Mouse (Mus musculus): ENCODE data around the gene Gp1bb. TPM values are rescaled to one million over a fixed set of nuclear protein-coding genes. Genes with fewer than 3 reads are reported as not detected.

The Gp1bb gene
- polyA plus RNA-seq, 1 experiment from 2014 or later, result 3.0 TPM

GRCm38 (mm10) chr16:18628206-18628947, 6.2 kb upstream of the Gp1bb start:
- WGBS, result 63% methylated on average over 7 of the region's 7 CpGs
- H3K27me3 ChIP-seq, result peaks cover 27% of the 10 kb centered on the region
- H3K9ac ChIP-seq, result peak overlapping the region; percentile 81; the same call in 1 of the 2 replicates
- H3K4me3 ChIP-seq, result peak overlapping the region; percentile 76
- no peak for ATAC-seq (ENCODE audit: insufficient number of reproducible peaks, low FRiP score, low TSS enrichment, low read depth)
- no peaks in the 10 kb centered on the region for H3K9me3 ChIP-seq
- peaks cover 19% of the 10 kb centered on the region for H3K36me3 ChIP-seq
- H3K4me1 ChIP-seq, result peaks cover 52% of the 10 kb centered on the region
- peak overlapping the region; percentile 77 for H3K4me2 ChIP-seq
- peak overlapping the region; percentile 40 for H3K27ac ChIP-seq

- Histone ChIP-seq H3K4me2 (peak overlapping the region; percentile 85), H3K9ac (no peak overlapping the region), H3K36me3 (peaks cover 31% of the 10 kb centered on the region), H3K4me3 (peak overlapping the region; percentile 53; the same call in 1 of the 2 replicates), H3K27ac (no peak overlapping the region), H3K4me1 (peaks cover 50% of the 10 kb centered on the region), H3K27me3 (peaks cover 39% of the 10 kb centered on the region), H3K9me3 (no peaks in the 10 kb centered on the region)
- no peak for ATAC-seq (ENCODE audit: insufficient number of reproducible peaks, low FRiP score, low TSS enrichment, low read depth)
- 38% methylated on average over 3 of the region's 3 CpGs for WGBS
Observed at GRCm38 (mm10) chr16:18627163-18627562, 5.0 kb upstream of the Gp1bb start.

GRCm38 (mm10) chr16:18626376-18626878, 4.2 kb upstream of the Gp1bb start, which contains the start of gene Gm49601:
Gene Gm49601, minus strand, starts transcription at chr16:18626427.
- H3K9ac ChIP-seq, result peak within 1 kb of the TSS; percentile 47
- H3K9me3 ChIP-seq, result no peaks in the 10 kb centered on the region
- peak within 1 kb of the TSS; percentile 53 for H3K4me3 ChIP-seq
- peak; percentile 20; the same call in 1 of the 2 replicates for ATAC-seq (ENCODE audit: insufficient number of reproducible peaks, low FRiP score, low TSS enrichment, low read depth)
- no peak within 1 kb of the TSS for H3K27ac ChIP-seq
- H3K27me3 ChIP-seq, result peaks cover 47% of the 10 kb centered on the region
- peaks cover 57% of the 10 kb centered on the region for H3K4me1 ChIP-seq
- peaks cover 31% of the 10 kb centered on the region for H3K36me3 ChIP-seq
- under 1% methylated on average over 63 of the region's 65 CpGs for WGBS
- H3K4me2 ChIP-seq, result peak within 1 kb of the TSS; percentile 85

GRCm38 (mm10) chr16:18625791-18626311, 3.6 kb upstream of the Gp1bb start:
- 0 out of 2 replicates have a peak, but pooled peaks have one; percentile 1 for ATAC-seq (ENCODE audit: insufficient number of reproducible peaks, low FRiP score, low TSS enrichment, low read depth)
- Histone ChIP-seq H3K27ac (no peak overlapping the region), H3K9ac (peak overlapping the region; percentile 47), H3K9me3 (no peaks in the 10 kb centered on the region), H3K27me3 (peaks cover 52% of the 10 kb centered on the region), H3K4me2 (peak overlapping the region; percentile 85), H3K4me3 (peak overlapping the region; percentile 53), H3K4me1 (peaks cover 59% of the 10 kb centered on the region), H3K36me3 (peaks cover 31% of the 10 kb centered on the region)
- 19% methylated on average over 26 of the region's 26 CpGs for WGBS

GRCm38 (mm10) chr16:18625097-18625496, 2.9 kb upstream of the Gp1bb start:
- H3K4me3 ChIP-seq, result no peak overlapping the region
- H3K4me1 ChIP-seq, result peaks cover 61% of the 10 kb centered on the region
- WGBS, result 67% methylated on average over 14 of the region's 14 CpGs
- no peak overlapping the region for H3K27ac ChIP-seq
- H3K9ac ChIP-seq, result no peak overlapping the region
- H3K9me3 ChIP-seq, result no peaks in the 10 kb centered on the region
- no peak overlapping the region for H3K4me2 ChIP-seq
- ATAC-seq (ENCODE audit: insufficient number of reproducible peaks, low FRiP score, low TSS enrichment, low read depth), result no peak
- H3K36me3 ChIP-seq, result peaks cover 31% of the 10 kb centered on the region
- peaks cover 60% of the 10 kb centered on the region for H3K27me3 ChIP-seq

- Histone ChIP-seq H3K9me3 (no peaks in the 10 kb centered on the region), H3K4me1 (peaks cover 58% of the 10 kb centered on the region), H3K36me3 (peaks cover 31% of the 10 kb centered on the region), H3K27me3 (peaks cover 64% of the 10 kb centered on the region), H3K27ac (no peak overlapping the region), H3K4me2 (no peak overlapping the region), H3K9ac (no peak overlapping the region), H3K4me3 (no peak overlapping the region)
- no peak for ATAC-seq (ENCODE audit: insufficient number of reproducible peaks, low FRiP score, low TSS enrichment, low read depth)
- 62% methylated on average over 15 of the region's 15 CpGs for WGBS
Observed at GRCm38 (mm10) chr16:18624641-18625040, 2.4 kb upstream of the Gp1bb start.

- no peak for ATAC-seq (ENCODE audit: insufficient number of reproducible peaks, low FRiP score, low TSS enrichment, low read depth)
- Histone ChIP-seq H3K27ac (no peak overlapping the region), H3K36me3 (peaks cover 31% of the 10 kb centered on the region), H3K4me1 (peaks cover 54% of the 10 kb centered on the region), H3K9ac (no peak overlapping the region), H3K27me3 (peaks cover 71% of the 10 kb centered on the region), H3K9me3 (no peaks in the 10 kb centered on the region), H3K4me2 (no peak overlapping the region), H3K4me3 (no peak overlapping the region)
- 65% methylated on average over 15 of the region's 15 CpGs for WGBS
Observed at GRCm38 (mm10) chr16:18623751-18624540, 1.7 kb upstream of the Gp1bb start.

GRCm38 (mm10) chr16:18622916-18623750, 930 bp upstream of the Gp1bb start:
- H3K36me3 ChIP-seq, result peaks cover 31% of the 10 kb centered on the region
- no peak overlapping the region for H3K4me3 ChIP-seq
- no peaks in the 10 kb centered on the region for H3K9me3 ChIP-seq
- H3K9ac ChIP-seq, result no peak overlapping the region
- H3K27me3 ChIP-seq, result peaks cover 79% of the 10 kb centered on the region
- no peak for ATAC-seq (ENCODE audit: insufficient number of reproducible peaks, low FRiP score, low TSS enrichment, low read depth)
- no peak overlapping the region for H3K27ac ChIP-seq
- H3K4me1 ChIP-seq, result peaks cover 46% of the 10 kb centered on the region
- no peak overlapping the region for H3K4me2 ChIP-seq
- WGBS, result 62% methylated on average over 29 of the region's 29 CpGs

- H3K4me1 ChIP-seq, result peaks cover 35% of the 10 kb centered on the region
- H3K36me3 ChIP-seq, result peaks cover 31% of the 10 kb centered on the region
- H3K9ac ChIP-seq, result 0 out of 2 replicates have a peak overlapping the region, but pooled peaks have one; percentile 39
- H3K4me2 ChIP-seq, result peak overlapping the region; percentile 97
- 9% methylated on average over 38 of the region's 38 CpGs for WGBS
- no peak overlapping the region for H3K27ac ChIP-seq
- peaks cover 84% of the 10 kb centered on the region for H3K27me3 ChIP-seq
- no peak for ATAC-seq (ENCODE audit: insufficient number of reproducible peaks, low FRiP score, low TSS enrichment, low read depth)
- peak overlapping the region; percentile 52 for H3K4me3 ChIP-seq
- H3K9me3 ChIP-seq, result no peaks in the 10 kb centered on the region
Observed at GRCm38 (mm10) chr16:18621362-18622001, 721 bp downstream of the Gp1bb start.

GRCm38 (mm10) chr16:18620601-18621361, 1.4 kb downstream of the Gp1bb start:
- H3K9ac ChIP-seq, result peak overlapping the region; percentile 39; the same call in 1 of the 2 replicates
- H3K9me3 ChIP-seq, result no peaks in the 10 kb centered on the region
- peak overlapping the region; percentile 97 for H3K4me2 ChIP-seq
- no peak overlapping the region for H3K27ac ChIP-seq
- H3K4me1 ChIP-seq, result peaks cover 28% of the 10 kb centered on the region
- H3K4me3 ChIP-seq, result peak overlapping the region; percentile 52
- H3K27me3 ChIP-seq, result peaks cover 86% of the 10 kb centered on the region
- peaks cover 31% of the 10 kb centered on the region for H3K36me3 ChIP-seq
- ATAC-seq (ENCODE audit: insufficient number of reproducible peaks, low FRiP score, low TSS enrichment, low read depth), result no peak
- 2% methylated on average over 72 of the region's 74 CpGs for WGBS
